Comparison of ENCODE assay signal across 21 mouse cellular contexts in the genomic region with DNA sequence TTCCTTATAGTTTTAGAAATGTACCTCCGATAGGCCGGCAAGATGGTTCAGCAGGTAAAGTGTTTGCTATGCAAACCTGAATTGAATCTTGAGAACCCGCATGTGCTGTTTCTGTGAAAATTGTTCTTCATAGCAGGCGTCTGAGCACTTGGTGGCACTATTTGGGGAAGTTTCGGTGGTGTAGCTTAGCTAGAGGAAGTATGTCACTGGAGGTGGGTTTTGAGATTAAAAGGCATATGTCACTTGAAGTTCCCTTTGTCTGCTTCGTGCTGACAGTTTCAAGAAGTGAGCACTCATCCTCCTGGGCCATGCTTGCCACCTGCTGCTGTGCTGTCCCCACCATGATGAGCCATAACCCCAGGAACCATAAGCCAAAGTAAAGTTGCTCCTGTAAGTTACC. TPM values are rescaled to one million over a fixed set of nuclear protein-coding genes. Genes with fewer than 3 reads are reported as not detected.
DNase-seq lines count a peak whose midpoint lies in the region; ATAC-seq lines count a peak whose summit lies in the region.
"Had no signal": no experiment of that assay in that cellular context is flagged by ENCODE, and none has a peak within 500 bp of the region (broad histone marks: within the 10 kb centered on the region; RNA-seq: fewer than 3 reads in every experiment).

No protein-coding gene starts in this region.

- peak; percentile 73 for DNase-seq in 416B (ENCODE audit: low read depth)
- peak; percentile 83 for DNase-seq in A20 (ENCODE audit: low read depth, low spot score)
- no peak for DNase-seq in right cerebral cortex, postnatal 25 days
- no peak for DNase-seq in adrenal gland, adult 2 months
- DNase-seq in right cerebral cortex, adult 2 months (ENCODE audit: low spot score in 2 of 2) = no peak
- DNase-seq: adrenal gland, postnatal 36 days; cerebellum, adult 9-10 months; heart, postnatal 36 days; kidney, adult 9 months; kidney, postnatal 10 days; layer of hippocampus, postnatal 36 days; left cerebral cortex, postnatal 4 days; lung, embryonic 14.5 days; midbrain, embryonic 14.5 days; right cerebral cortex, adult 18-20 months; thymus, adult 18-20 months; thymus, postnatal 4 days had no signal

- ATAC-seq in common myeloid progenitor, adult 5-6 weeks (replicated peaks; ENCODE audit: low read depth, poor library complexity, severe bottlenecking) = peak; percentile 98
- peak; percentile 97 for ATAC-seq in megakaryocyte progenitor cell, adult 5-6 weeks (replicated peaks; ENCODE audit: poor library complexity)
- ATAC-seq: forebrain, embryonic 15.5 days; intestine, postnatal 0 days had no signal

RNA-seq across cellular contexts. Expression of a gene that starts 8.2 kb away (rescaled TPM):
- 39.5 and 47.0 TPM in 2 replicates for total RNA-seq in common myeloid progenitor, adult 5-6 weeks (2017)
- total RNA-seq in megakaryocyte progenitor cell, adult 5-6 weeks (2015) = 151 and 167 TPM in 2 replicates
- total RNA-seq in megakaryocyte progenitor cell, adult 5-6 weeks (2017) = 52.2 and 66.9 TPM in 2 replicates
- 100 to 1,000 TPM; 173 to 335 TPM for total RNA-seq in adrenal gland, adult 2 months (2021)
- polyA plus RNA-seq in adrenal gland, adult 2 months (2012; rRNA removed) = 50.3 and 55.2 TPM in 2 replicates

RNA-seq across cellular contexts. Expression of a gene that starts 17.8 kb away (rescaled TPM):
- 93.8 and 107 TPM in 2 replicates for total RNA-seq in common myeloid progenitor, adult 5-6 weeks (2017)
- total RNA-seq in megakaryocyte progenitor cell, adult 5-6 weeks (2015) = 45.4 and 56.3 TPM in 2 replicates
- total RNA-seq in megakaryocyte progenitor cell, adult 5-6 weeks (2017) = 77.6 and 82.4 TPM in 2 replicates
- total RNA-seq in adrenal gland, adult 2 months (2021) = 10 to 100 TPM; 26.0 to 29.8 TPM
- polyA plus RNA-seq in adrenal gland, adult 2 months (2012; rRNA removed) = 4.0 and 4.1 TPM in 2 replicates

RNA-seq across cellular contexts. Expression of a gene that starts 18.0 kb away (rescaled TPM):
- 7.9 and 13.2 TPM in 2 replicates for total RNA-seq in common myeloid progenitor, adult 5-6 weeks (2017)
- 9.6 and 16.7 TPM in 2 replicates for total RNA-seq in megakaryocyte progenitor cell, adult 5-6 weeks (2015)
- total RNA-seq in megakaryocyte progenitor cell, adult 5-6 weeks (2017) = 3.6 and 5.6 TPM in 2 replicates
- total RNA-seq in adrenal gland, adult 2 months (2021) = 10 to 100 TPM; 52.9 to 54.7 TPM
- polyA plus RNA-seq in adrenal gland, adult 2 months (2012; rRNA removed) = 23.2 and 33.7 TPM in 2 replicates

RNA-seq across cellular contexts. Expression of a gene that starts 47.8 kb away (rescaled TPM):
- total RNA-seq in common myeloid progenitor, adult 5-6 weeks (2017) = 20.0 and 25.1 TPM in 2 replicates
- total RNA-seq in megakaryocyte progenitor cell, adult 5-6 weeks (2015) = 6.7 and 13.3 TPM in 2 replicates
- total RNA-seq in megakaryocyte progenitor cell, adult 5-6 weeks (2017) = 8.2 and 9.8 TPM in 2 replicates
- 10 to 100 TPM; 25.2 to 30.3 TPM for total RNA-seq in adrenal gland, adult 2 months (2021)
- 9.7 and 13.3 TPM in 2 replicates for polyA plus RNA-seq in adrenal gland, adult 2 months (2012; rRNA removed)

Comparison
In these comparisons a context has a peak if more than half of its experiments do, and no peak if none do; other contexts are left out.
1. DNase-seq: peak in 416B (single experiment) and A20 (single experiment); none in right cerebral cortex, postnatal 25 days (single experiment), adrenal gland, adult 2 months (single experiment) and right cerebral cortex, adult 2 months (0 of 2).